Mouse (Mus musculus): ENCODE results near the gene Kbtbd13. TPM values are rescaled to one million over a fixed set of nuclear protein-coding genes. Genes with fewer than 3 reads are reported as not detected.

The Kbtbd13 gene
- total and polyA plus RNA-seq, 3 experiments, result not detected

DNA sequence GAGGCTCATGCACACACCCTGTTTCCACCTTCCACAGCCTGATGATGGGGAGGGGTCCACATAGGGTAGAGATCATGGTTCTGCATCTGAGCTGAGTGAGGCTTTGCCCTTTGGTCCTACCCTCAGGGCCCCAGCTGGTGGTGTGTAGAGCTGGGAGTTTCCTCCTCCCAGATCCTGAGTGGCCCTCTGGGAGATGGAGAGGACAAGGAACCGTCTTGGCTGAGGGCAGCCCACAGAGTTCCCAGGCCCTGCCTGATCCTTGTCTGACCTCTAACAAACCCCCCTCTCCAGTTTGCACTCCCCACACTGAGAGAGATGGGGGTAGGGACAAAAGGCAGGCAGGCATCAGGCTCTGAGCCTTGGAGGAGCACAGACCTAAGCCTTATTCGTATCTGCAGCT is 2.9 kb upstream of the Kbtbd13 start:
- no peaks in the 10 kb centered on the region for H3K79me2 ChIP-seq (ENCODE audit: control insufficient read depth, insufficient read depth, low read length, poor library complexity)
- H3K27ac ChIP-seq (ENCODE audit: control insufficient read depth, low read depth, low read length), result no peak overlapping the region
- no peak for DNase-seq (ENCODE audit: low read depth, low spot score)
- no peaks in the 10 kb centered on the region for H3K9me3 ChIP-seq (replicated peaks; ENCODE audit: insufficient read depth, low read length)
- H3K9ac ChIP-seq (ENCODE audit: control insufficient read depth, low read depth, low read length, poor library complexity, severe bottlenecking), result no peak overlapping the region
- no peaks in the 10 kb centered on the region for H3K36me3 ChIP-seq (ENCODE audit: control insufficient read depth in 1 of 2, insufficient read depth in 2 of 2, low read length in 2 of 2)
- 0 out of 4 replicates have a peak, but pooled peaks cover 0 to 5% of the 10 kb centered on the region in 2 experiments for H3K4me1 ChIP-seq (ENCODE audit: control insufficient read depth in 1 of 2, insufficient read depth in 2 of 2, low read length in 2 of 2)
- H3K27me3 ChIP-seq (ENCODE audit: control insufficient read depth in 1 of 2, insufficient read depth in 2 of 2, low read length in 2 of 2), result 0 out of 4 replicates have a peak, but pooled peaks cover 0 to 2% of the 10 kb centered on the region in 2 experiments
- TF ChIP-seq ELF1 (IDR thresholded peaks at IDR 0.05; ENCODE audit: low read depth, low read length), result no peak
- TF ChIP-seq MXI1 (IDR thresholded peaks at IDR 0.05; ENCODE audit: low read depth, low read length), result no peak
- TF ChIP-seq E2F4 (IDR thresholded peaks at IDR 0.05; ENCODE audit: borderline replicate concordance, low read depth, low read length), result no peak
- no peak for TF ChIP-seq TCF12 (IDR thresholded peaks at IDR 0.05; ENCODE audit: low read depth, low read length)
- TF ChIP-seq TAL1 (IDR thresholded peaks at IDR 0.05; ENCODE audit: low read length), result no peak
- no peak for TF ChIP-seq USF1 (IDR thresholded peaks at IDR 0.05; ENCODE audit: low read depth, low read length)
- TF ChIP-seq CTCF (IDR thresholded peaks at IDR 0.05 in 2 of 3, conservative IDR thresholded peaks at IDR 0.05 in 1 of 3; ENCODE audit: control insufficient read depth in 1 of 3, insufficient read depth in 1 of 3, low read depth in 2 of 3, low read length in 3 of 3, poor library complexity in 1 of 3, severe bottlenecking in 1 of 3), result no peak
- TF ChIP-seq ETS1 (IDR thresholded peaks at IDR 0.05; ENCODE audit: low read depth, low read length), result no peak
- TF ChIP-seq USF2 (IDR thresholded peaks at IDR 0.05; ENCODE audit: borderline replicate concordance in 1 of 2, insufficient read depth in 1 of 2, low read depth in 1 of 2, low read length in 2 of 2), result no peak
- no peak overlapping the region for H3K4me3 ChIP-seq (ENCODE audit: control insufficient read depth in 1 of 2, insufficient read depth in 1 of 2, low read depth in 2 of 2, low read length in 2 of 2)

DNA sequence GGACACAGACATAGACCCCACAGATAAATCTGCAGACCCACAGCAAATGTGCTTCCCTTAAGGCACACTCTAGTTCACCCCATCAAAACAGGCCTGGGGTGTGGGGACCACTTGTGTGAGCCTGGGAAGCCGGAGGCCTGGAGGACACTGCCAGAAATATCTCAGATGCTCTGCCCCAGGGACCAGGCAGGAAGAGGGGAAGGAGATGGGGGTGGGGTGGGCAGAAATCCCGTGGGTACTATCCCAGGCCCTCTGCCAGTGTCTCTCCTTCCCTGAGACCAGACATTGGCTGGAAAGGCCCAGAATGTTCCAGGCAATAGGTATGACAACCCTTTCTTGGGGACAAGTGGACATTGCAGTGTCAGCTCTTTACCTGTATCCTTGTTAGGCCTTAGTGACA is 2.2 kb upstream of the Kbtbd13 start:
- H3K9me3 ChIP-seq (replicated peaks; ENCODE audit: insufficient read depth, low read length), result no peaks in the 10 kb centered on the region
- H3K27ac ChIP-seq (ENCODE audit: control insufficient read depth, low read depth, low read length), result no peak overlapping the region
- no peak overlapping the region for H3K9ac ChIP-seq (ENCODE audit: control insufficient read depth, low read depth, low read length, poor library complexity, severe bottlenecking)
- no peak for DNase-seq (ENCODE audit: low read depth, low spot score)
- no peaks in the 10 kb centered on the region for H3K79me2 ChIP-seq (ENCODE audit: control insufficient read depth, insufficient read depth, low read length, poor library complexity)
- H3K4me3 ChIP-seq (ENCODE audit: control insufficient read depth in 1 of 2, insufficient read depth in 1 of 2, low read depth in 2 of 2, low read length in 2 of 2), result no peak overlapping the region
- 0 out of 4 replicates have a peak, but pooled peaks cover 0 to 2% of the 10 kb centered on the region in 2 experiments for H3K4me1 ChIP-seq (ENCODE audit: control insufficient read depth in 1 of 2, insufficient read depth in 2 of 2, low read length in 2 of 2)
- TF ChIP-seq MAZ (IDR thresholded peaks at IDR 0.05; ENCODE audit: low read depth, low read length) (no peak), MYB (IDR thresholded peaks at IDR 0.05; ENCODE audit: low read depth, low read length) (no peak), RAD21 (IDR thresholded peaks at IDR 0.05; ENCODE audit: low read depth, low read length) (no peak), POLR2A (IDR thresholded peaks at IDR 0.05; ENCODE audit: control insufficient read depth in 1 of 2, insufficient read depth in 1 of 2, low read depth in 1 of 2, low read length in 2 of 2, poor library complexity in 1 of 2) (no peak), ETS1 (IDR thresholded peaks at IDR 0.05; ENCODE audit: low read depth, low read length) (no peak), MYC (IDR thresholded peaks at IDR 0.05; ENCODE audit: low read depth, low read length) (no peak), MXI1 (IDR thresholded peaks at IDR 0.05; ENCODE audit: low read depth, low read length) (no peak), ZMIZ1 (IDR thresholded peaks at IDR 0.05; ENCODE audit: low read depth, low read length) (no peak), POLR2AphosphoS5 (IDR thresholded peaks at IDR 0.05; ENCODE audit: borderline replicate concordance, low read depth, low read length) (no peak), CHD1 (IDR thresholded peaks at IDR 0.05; ENCODE audit: low read depth, low read length) (no peak), JUND (IDR thresholded peaks at IDR 0.05; ENCODE audit: low read depth, low read length) (no peak), UBTF (IDR thresholded peaks at IDR 0.05; ENCODE audit: borderline replicate concordance, insufficient read depth, low read depth, low read length) (no peak)
- H3K36me3 ChIP-seq (ENCODE audit: control insufficient read depth in 1 of 2, insufficient read depth in 2 of 2, low read length in 2 of 2), result no peaks in the 10 kb centered on the region
- 0 out of 4 replicates have a peak, but pooled peaks cover 0 to 2% of the 10 kb centered on the region in 2 experiments for H3K27me3 ChIP-seq (ENCODE audit: control insufficient read depth in 1 of 2, insufficient read depth in 2 of 2, low read length in 2 of 2)

Measured in MEL (cell line).